In genomic region chr10:81295185-81295584, GRCm38 (mm10) we compare ENCODE assay signal across 11 mouse cellular contexts. TPM values are rescaled to one million over a fixed set of nuclear protein-coding genes. Genes with fewer than 3 reads are reported as not detected.
DNase-seq lines count a peak whose midpoint lies in the region; ATAC-seq lines count a peak whose summit lies in the region.
"Had no signal": no experiment of that assay in that cellular context is flagged by ENCODE, and none has a peak within 500 bp of the region (broad histone marks: within the 10 kb centered on the region; RNA-seq: fewer than 3 reads in every experiment).

No protein-coding gene starts in this region.

- peaks cover 32% of the 10 kb centered on the region for H3K36me3 ChIP-seq in forebrain, embryonic 10.5 days (replicated peaks)
- peaks cover 4% of the 10 kb centered on the region; the same call in 1 of the 2 replicates for H3K36me3 ChIP-seq in forebrain, embryonic 14.5 days (ENCODE audit: control insufficient read depth, insufficient read depth, low read length)
- H3K36me3 ChIP-seq in kidney, embryonic 14.5 days (ENCODE audit: control insufficient read depth, insufficient read depth, low read length) = no peaks in the 10 kb centered on the region
- no peaks in the 10 kb centered on the region for H3K36me3 ChIP-seq in liver, embryonic 13.5 days

- no peak overlapping the region for H3K27ac ChIP-seq in forebrain, embryonic 10.5 days
- no peak overlapping the region for H3K27ac ChIP-seq in forebrain, embryonic 14.5 days (ENCODE audit: low read depth, low read length)
- H3K27ac ChIP-seq in kidney, embryonic 14.5 days (ENCODE audit: low read depth, low read length) = no peak overlapping the region
- H3K27ac ChIP-seq in liver, embryonic 13.5 days = no peak overlapping the region

- no peak for ATAC-seq in forebrain, embryonic 14.5 days
- no peak for ATAC-seq in kidney, embryonic 14.5 days (ENCODE audit: low FRiP score, low TSS enrichment)
- no peak for ATAC-seq in liver, embryonic 13.5 days (ENCODE audit: low read depth)

- peaks cover 18% of the 10 kb centered on the region for H3K27me3 ChIP-seq in forebrain, embryonic 10.5 days (ENCODE audit: poor library complexity, severe bottlenecking)
- H3K27me3 ChIP-seq in forebrain, embryonic 14.5 days (replicated peaks; ENCODE audit: control insufficient read depth, insufficient read depth, low read length) = no peaks in the 10 kb centered on the region
- H3K27me3 ChIP-seq in kidney, embryonic 14.5 days (ENCODE audit: control insufficient read depth, insufficient read depth, low read length) = peaks cover 12% of the 10 kb centered on the region
- peaks cover 8% of the 10 kb centered on the region for H3K27me3 ChIP-seq in liver, embryonic 13.5 days

- H3K4me3 ChIP-seq in forebrain, embryonic 10.5 days = peak overlapping the region; percentile 84; the same call in 1 of the 2 replicates
- no peak overlapping the region for H3K4me3 ChIP-seq in forebrain, embryonic 14.5 days (ENCODE audit: low read depth, low read length)
- no peak overlapping the region for H3K4me3 ChIP-seq in kidney, embryonic 14.5 days (ENCODE audit: low read length)
- no peak overlapping the region for H3K4me3 ChIP-seq in liver, embryonic 13.5 days (replicated peaks)

- 94% methylated on average over 6 of the region's 6 CpGs for WGBS in forebrain, embryonic 10.5 days
- 92% methylated on average over 6 of the region's 6 CpGs for WGBS in forebrain, embryonic 14.5 days
- 87% methylated on average over 5 of the region's 6 CpGs for WGBS in kidney, embryonic 14.5 days
- 85% methylated on average over 6 of the region's 6 CpGs for WGBS in liver, embryonic 13.5 days (ENCODE audit: insufficient replicate concordance)

- H3K4me2 ChIP-seq in forebrain, embryonic 14.5 days (ENCODE audit: low read length) = no peak overlapping the region
- no peak overlapping the region for H3K4me2 ChIP-seq in kidney, embryonic 14.5 days (replicated peaks; ENCODE audit: low read depth, low read length)
- peak overlapping the region; percentile 95 for H3K4me2 ChIP-seq in liver, embryonic 13.5 days

- DNase-seq in forebrain, embryonic 10.5 days (ENCODE audit: extremely low spot score, low spot score) = no peak
- no peak for DNase-seq in forebrain, embryonic 14.5 days (ENCODE audit: low spot score)
- DNase-seq in kidney, adult 9 months = no peak
- peak; percentile 75 for DNase-seq in brain, adult 2 months (ENCODE audit: low read depth, low spot score)
- DNase-seq in liver, embryonic 13.5 days = no peak
- no peak for DNase-seq in testis, postnatal 14 days (ENCODE audit: low spot score)
- DNase-seq in kidney, postnatal 4 days = no peak
- DNase-seq: B cell, adult 2 months; layer of hippocampus, postnatal 36 days; retina, postnatal 1 day had no signal

- no peak overlapping the region for H3K9ac ChIP-seq in forebrain, embryonic 14.5 days (ENCODE audit: low read length)
- H3K9ac ChIP-seq in kidney, embryonic 14.5 days (ENCODE audit: low read depth, low read length) = peak overlapping the region; percentile 50; the same call in 1 of the 2 replicates
- peak overlapping the region; percentile 85 for H3K9ac ChIP-seq in liver, embryonic 13.5 days

- H3K9me3 ChIP-seq in forebrain, embryonic 10.5 days = no peaks in the 10 kb centered on the region
- H3K9me3 ChIP-seq in forebrain, embryonic 14.5 days (replicated peaks; ENCODE audit: control insufficient read depth, low read length) = no peaks in the 10 kb centered on the region
- no peaks in the 10 kb centered on the region for H3K9me3 ChIP-seq in kidney, embryonic 14.5 days (ENCODE audit: control insufficient read depth, low read length)
- no peaks in the 10 kb centered on the region for H3K9me3 ChIP-seq in liver, embryonic 13.5 days (replicated peaks)

- H3K4me1 ChIP-seq in forebrain, embryonic 10.5 days = peaks cover 65% of the 10 kb centered on the region
- H3K4me1 ChIP-seq in forebrain, embryonic 14.5 days (ENCODE audit: control insufficient read depth, insufficient read depth, low read length) = peaks cover 16% of the 10 kb centered on the region
- peaks cover 39% of the 10 kb centered on the region for H3K4me1 ChIP-seq in kidney, embryonic 14.5 days (ENCODE audit: control insufficient read depth, insufficient read depth, low read length)
- peaks cover 94% of the 10 kb centered on the region for H3K4me1 ChIP-seq in liver, embryonic 13.5 days (replicated peaks)

RNA-seq across cellular contexts. Expression of gene Pip5k1c, which starts 2.4 kb away (rescaled TPM):
- 60.6 and 62.1 TPM in 2 replicates for polyA plus RNA-seq in forebrain, embryonic 10.5 days (2016; fragmentation: Nextera tagmentation; extraction: Ambion mirVana)
- 76.4 and 114 TPM in 2 replicates for polyA plus RNA-seq in forebrain, embryonic 14.5 days (2014; fragmentation: Nextera tagmentation; extraction: Ambion mirVana)
- 25.4 and 60.7 TPM in 2 replicates for polyA plus RNA-seq in kidney, embryonic 14.5 days (2014; fragmentation: Nextera tagmentation; extraction: Ambion mirVana)
- polyA plus RNA-seq in liver, embryonic 13.5 days (2015; fragmentation: Nextera tagmentation; extraction: Ambion mirVana) = 13.2 and 16.7 TPM in 2 replicates

RNA-seq across cellular contexts. Expression of gene Tjp3, which starts 3.8 kb away (rescaled TPM):
- 8.8 and 10.1 TPM in 2 replicates for polyA plus RNA-seq in forebrain, embryonic 10.5 days (2016; fragmentation: Nextera tagmentation; extraction: Ambion mirVana)
- 4.8 and 7.0 TPM in 2 replicates for polyA plus RNA-seq in forebrain, embryonic 14.5 days (2014; fragmentation: Nextera tagmentation; extraction: Ambion mirVana)
- polyA plus RNA-seq in kidney, embryonic 14.5 days (2014; fragmentation: Nextera tagmentation; extraction: Ambion mirVana) = 7.6 and 11.6 TPM in 2 replicates
- polyA plus RNA-seq in liver, embryonic 13.5 days (2015; fragmentation: Nextera tagmentation; extraction: Ambion mirVana) = 0.35 and 0.43 TPM in 2 replicates

RNA-seq across cellular contexts. Expression of gene Cactin, which starts 25.7 kb away (rescaled TPM):
- polyA plus RNA-seq in forebrain, embryonic 10.5 days (2016; fragmentation: Nextera tagmentation; extraction: Ambion mirVana) = 56.0 and 56.7 TPM in 2 replicates
- 16.8 and 22.2 TPM in 2 replicates for polyA plus RNA-seq in forebrain, embryonic 14.5 days (2014; fragmentation: Nextera tagmentation; extraction: Ambion mirVana)
- 21.4 and 29.6 TPM in 2 replicates for polyA plus RNA-seq in kidney, embryonic 14.5 days (2014; fragmentation: Nextera tagmentation; extraction: Ambion mirVana)
- polyA plus RNA-seq in liver, embryonic 13.5 days (2015; fragmentation: Nextera tagmentation; extraction: Ambion mirVana) = 29.5 and 33.0 TPM in 2 replicates

RNA-seq across cellular contexts. Expression of gene Apba3, which starts 28.4 kb away (rescaled TPM):
- 51.9 and 52.1 TPM in 2 replicates for polyA plus RNA-seq in forebrain, embryonic 10.5 days (2016; fragmentation: Nextera tagmentation; extraction: Ambion mirVana)
- polyA plus RNA-seq in forebrain, embryonic 14.5 days (2014; fragmentation: Nextera tagmentation; extraction: Ambion mirVana) = 30.5 and 36.8 TPM in 2 replicates
- 51.4 and 52.7 TPM in 2 replicates for polyA plus RNA-seq in kidney, embryonic 14.5 days (2014; fragmentation: Nextera tagmentation; extraction: Ambion mirVana)
- polyA plus RNA-seq in liver, embryonic 13.5 days (2015; fragmentation: Nextera tagmentation; extraction: Ambion mirVana) = 24.5 and 26.7 TPM in 2 replicates

RNA-seq across cellular contexts. Expression of gene Mrpl54, which starts 28.5 kb away (rescaled TPM):
- polyA plus RNA-seq in forebrain, embryonic 10.5 days (2016; fragmentation: Nextera tagmentation; extraction: Ambion mirVana) = 217 TPM in 2 replicates
- 107 and 136 TPM in 2 replicates for polyA plus RNA-seq in forebrain, embryonic 14.5 days (2014; fragmentation: Nextera tagmentation; extraction: Ambion mirVana)
- polyA plus RNA-seq in kidney, embryonic 14.5 days (2014; fragmentation: Nextera tagmentation; extraction: Ambion mirVana) = 240 and 276 TPM in 2 replicates
- 130 and 134 TPM in 2 replicates for polyA plus RNA-seq in liver, embryonic 13.5 days (2015; fragmentation: Nextera tagmentation; extraction: Ambion mirVana)
